Mouse (Mus musculus) natural killer cell, adult 2 months (primary cell): Measurements from ENCODE around the gene Vac14.

Experiments
- DNase-seq, 2 experiments: peaks; one replicate each; pipeline ENCODE4 v3.0.0; 2022; ENCODE audit warnings: low spot score in 2 of 2

Gene Vac14

DNA sequence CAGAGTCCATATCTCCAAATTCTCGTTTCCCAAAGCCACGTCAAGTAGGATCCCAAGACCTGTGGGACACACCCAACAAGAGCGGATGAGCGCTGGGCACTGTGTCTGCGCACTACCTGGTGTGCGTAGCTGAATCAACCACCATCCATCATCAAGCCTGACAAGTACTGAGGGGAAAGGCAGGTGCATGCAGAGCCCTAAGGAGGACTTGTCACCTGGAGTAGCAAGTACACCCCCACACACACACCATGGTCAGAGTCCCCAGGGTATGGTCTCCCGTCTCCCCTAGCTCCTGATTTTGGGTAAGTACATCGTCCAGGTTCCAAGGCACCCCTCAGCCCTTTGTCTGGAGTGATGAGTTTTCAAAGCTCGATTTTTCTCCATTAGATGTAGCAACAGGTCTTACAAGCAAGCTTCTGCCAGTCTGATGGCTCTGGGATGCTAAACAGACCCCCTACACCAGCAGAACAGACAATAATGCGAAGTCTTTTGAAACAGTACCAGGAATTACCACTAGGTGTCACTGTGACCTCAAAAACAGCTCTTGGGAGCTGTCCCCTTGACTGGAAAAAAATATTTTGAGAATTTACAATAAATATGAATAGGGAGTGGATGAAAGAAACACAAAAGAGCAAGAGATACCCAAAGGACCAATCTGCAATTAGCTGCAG is 131.2 kb downstream of the Vac14 start:
- DNase-seq: peak; percentile 37 to 42

DNA sequence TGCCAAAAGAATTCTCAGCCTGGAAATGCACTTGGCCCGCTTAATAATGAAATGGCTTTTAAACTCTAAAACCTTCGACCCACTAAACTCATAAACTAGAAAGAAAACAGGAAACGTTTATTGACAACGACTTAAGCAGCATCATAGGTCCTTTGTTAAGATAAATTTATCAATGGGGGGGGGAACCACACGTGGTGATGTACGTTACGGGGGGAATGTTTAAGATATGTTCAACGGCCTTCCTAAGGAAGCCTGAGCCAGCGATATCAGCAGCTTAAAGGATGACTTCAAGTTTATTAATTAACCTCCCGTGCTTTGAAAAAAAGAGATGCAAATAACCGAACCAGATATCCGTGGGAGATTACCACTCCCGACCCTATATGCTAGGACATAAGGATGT is 131.9 kb downstream of the Vac14 start:
- DNase-seq: no peak

DNA sequence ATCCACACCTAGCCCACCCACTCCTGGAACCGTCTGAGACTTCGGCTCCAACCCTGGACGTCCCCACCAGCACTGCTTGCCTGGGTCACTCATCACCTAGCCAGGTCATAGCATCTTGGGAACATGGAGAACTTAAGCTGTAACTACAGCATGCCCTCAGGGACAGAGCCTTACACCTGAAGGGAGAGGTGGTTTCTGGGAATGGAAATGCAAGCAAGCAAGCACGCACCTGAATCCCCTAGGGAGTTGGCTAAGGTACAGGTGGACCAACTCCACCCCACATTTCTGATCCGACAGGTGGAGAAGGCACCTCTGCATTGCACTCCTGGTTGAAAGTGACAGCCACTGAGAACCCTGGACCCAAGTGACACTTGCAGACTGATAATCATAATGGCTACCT is 133.1 kb downstream of the Vac14 start:
- DNase-seq: no peak

DNA sequence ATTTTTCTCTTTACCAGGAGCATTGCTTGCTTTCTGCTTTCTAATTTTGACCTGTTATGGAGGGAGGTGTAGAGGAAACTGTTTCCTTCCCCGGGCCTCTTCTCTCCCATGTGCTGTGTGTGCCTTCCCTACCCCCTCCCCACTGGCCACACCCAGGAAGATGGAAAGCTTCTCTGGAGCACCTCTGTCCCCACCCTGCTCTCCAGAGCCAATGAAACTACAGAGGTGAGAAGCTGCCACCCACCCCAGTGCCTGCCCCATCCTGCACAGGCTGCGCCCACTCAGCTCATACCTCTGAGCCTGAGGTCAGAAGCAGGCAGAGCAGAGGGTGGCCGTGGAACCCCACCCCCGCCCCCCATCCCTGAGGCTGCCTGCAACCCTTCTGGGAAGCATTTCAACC is 136.3 kb downstream of the Vac14 start:
- no peak for DNase-seq

DNA sequence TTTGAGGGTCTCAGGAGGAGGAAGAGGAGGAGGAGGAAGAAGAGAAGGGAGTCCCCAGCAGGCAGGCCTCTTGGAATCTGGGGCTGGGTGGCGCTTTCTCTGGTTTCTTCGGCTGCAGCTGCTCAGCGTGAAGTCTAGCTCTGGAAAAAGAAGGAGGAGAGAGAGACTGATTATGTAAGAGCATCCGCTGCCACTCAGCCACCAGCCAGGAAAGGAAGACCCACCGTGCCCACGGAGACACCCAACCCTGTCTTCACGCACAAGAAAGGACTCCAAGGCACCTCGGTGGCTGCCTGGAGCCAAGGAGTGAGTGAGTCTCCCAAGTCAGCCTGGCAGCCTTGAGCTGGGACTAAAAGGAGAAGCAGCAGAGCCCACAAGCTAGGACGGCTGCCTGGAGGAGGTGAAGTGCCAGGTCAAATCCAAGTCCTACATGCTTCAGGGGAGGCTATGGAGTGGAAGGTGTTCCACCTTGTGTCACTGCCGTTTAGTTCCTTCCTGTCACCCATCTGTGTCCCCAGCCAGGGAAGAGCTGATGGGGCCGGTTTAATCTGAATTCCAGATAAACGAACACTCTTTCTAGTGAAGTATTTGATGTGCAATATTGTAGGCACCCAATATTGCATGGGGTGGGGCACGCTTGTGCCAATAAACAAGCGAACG is 137.3 kb downstream of the Vac14 start:
- DNase-seq: no peak

DNA sequence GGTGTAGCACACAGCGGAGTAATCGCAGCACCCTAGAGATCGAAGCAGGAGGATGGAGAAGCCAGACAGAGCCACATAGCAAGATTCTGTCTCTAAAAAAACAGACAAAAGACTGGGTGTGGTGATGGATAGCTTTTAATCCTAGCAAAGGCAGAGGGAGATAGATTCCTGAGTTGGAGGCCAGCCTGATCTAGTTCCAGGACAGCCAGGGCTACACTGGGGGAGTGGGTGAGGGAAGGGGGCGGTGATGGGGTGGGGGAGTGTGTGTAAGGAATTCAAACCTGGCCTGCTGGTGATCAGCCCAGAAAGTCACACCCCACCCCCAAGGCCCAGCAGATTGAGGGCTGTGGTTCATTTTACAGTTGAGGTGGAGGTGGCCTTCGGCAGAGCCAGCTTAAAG is 137.8 kb downstream of the Vac14 start:
- no peak for DNase-seq

DNA sequence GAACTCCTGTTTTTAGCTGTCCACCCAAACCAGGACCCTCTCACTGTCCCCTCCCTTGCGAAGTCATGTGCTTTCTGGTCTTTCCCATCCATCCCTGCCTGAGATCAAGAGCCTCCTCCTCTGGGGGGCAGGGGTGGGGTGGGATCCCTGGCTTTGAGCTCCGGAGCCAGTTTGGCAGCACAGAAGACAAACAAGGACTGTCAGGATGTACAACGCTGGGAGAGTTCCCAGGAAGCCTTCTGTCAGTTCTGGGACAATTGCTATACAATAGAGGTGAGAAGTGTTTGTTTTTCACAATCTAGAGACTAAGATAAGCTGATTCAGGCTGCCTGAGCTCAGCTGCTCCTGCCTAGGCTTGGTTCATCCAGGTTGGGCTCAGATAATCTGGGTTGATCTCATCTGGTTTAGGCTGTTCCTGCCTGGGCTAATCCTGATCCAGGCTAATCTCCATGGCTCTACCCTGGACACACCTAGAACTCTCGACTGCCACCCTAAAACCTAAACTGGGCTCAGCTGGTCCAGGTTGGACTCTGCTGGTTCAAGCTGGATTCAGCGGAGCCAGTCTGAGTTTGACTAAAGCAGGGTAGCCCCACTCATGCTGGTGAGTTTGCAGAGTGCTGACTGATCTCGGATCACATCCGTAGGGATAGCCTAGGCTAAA is 142.0 kb downstream of the Vac14 start:
- no peak for DNase-seq

DNA sequence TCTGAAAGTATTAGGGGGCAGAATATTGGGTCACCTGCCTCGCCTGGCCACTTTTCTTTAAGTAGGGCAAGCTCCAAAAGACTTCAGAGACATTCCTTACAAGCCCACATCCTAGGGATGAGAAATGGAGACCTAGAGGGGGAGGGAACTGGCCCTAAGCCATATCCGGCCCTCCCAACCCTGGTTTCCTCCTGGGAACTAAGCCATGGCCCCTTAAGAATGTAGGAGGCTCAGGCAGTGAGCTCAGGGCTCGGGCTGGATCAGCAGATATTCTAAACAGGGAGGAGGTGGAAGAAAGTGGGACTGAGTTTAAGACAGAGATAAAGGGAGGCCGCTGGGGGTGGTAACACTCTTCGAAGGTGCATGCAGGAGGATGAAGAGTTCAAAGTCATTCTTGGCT is 142.8 kb downstream of the Vac14 start:
- no peak for DNase-seq

DNA sequence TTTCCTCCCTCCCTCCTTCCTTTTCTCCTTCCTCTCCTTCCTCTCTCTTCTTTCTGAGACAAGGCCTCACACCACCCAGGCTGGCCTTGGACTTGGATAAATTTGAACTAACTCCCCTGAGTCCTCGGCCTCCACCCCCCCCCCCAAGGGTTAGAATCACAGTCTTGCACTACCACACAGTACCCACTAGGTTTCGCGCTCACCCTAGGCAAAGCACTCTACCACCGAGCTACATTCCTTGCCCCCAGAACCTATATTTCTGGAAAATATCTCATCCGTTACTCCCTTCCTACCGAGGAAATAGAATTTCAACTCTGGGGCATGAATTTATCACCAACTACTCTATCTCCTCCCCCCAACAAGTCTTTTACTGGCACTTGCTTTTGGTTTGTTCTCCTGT is 143.6 kb downstream of the Vac14 start:
- no peak for DNase-seq

DNA sequence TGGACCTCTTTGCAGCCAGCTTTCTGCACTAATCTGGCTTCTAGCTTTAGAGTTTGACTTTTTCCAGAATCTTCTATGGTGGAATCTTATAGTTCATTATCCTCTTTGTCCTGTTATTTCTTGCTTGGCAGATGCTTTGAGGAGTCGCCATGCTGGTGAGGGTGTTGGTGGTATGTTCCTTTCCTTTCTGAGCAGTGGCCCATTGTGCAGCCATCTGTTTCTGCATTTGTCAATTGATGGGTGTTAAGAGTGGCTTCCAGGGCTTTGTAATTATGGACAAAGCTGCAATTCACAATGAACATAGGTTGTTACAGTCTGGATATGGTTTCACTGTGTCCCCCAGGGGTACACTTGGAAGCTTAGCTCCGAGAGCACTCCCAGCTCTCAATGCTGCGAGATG is 146.3 kb downstream of the Vac14 start:
- no peak for DNase-seq

DNA sequence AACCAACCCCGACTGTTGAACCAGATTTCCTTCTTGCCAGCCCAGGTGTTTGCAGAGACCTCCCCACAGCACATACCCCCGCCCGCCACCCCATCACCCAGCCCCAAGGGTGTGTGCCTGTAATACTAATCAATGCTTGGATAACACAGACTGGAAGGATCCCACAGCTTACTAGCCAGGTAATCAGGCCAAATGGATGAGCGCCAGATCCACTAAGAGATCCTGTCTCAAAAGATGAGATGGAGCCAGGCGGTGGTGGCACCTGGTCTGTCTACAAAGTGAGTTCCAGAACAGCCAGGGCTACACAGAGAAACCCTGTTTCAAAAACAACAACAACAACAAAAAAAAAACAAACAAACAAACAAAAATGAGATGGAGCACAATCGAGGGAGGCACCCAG is 148.9 kb downstream of the Vac14 start:
- no peak for DNase-seq
